Mouse (Mus musculus) heart, postnatal 36 days (tissue): ENCODE data around the gene Tspoap1. TPM values are rescaled to one million over a fixed set of nuclear protein-coding genes. Genes with fewer than 3 reads are reported as not detected.
A peak's percentile ranks its signal among the peaks of the same experiment; 100 is the strongest.

Experiments
- DNase-seq, 2 experiments: peaks; one replicate each; pipeline ENCODE4 v3.0.0; 2021 to 2022
- intact Hi-C: fragments of 180-260 bp; cut with DNase I; formaldehyde crosslinking; loops from one replicate; pipeline ENCODE4 v1.15.1; 2025
- microRNA-seq, 2 experiments: library from miRNA; unstranded; fragments of <30 nt; microRNA quantifications; one replicate each; pipeline ENCODE4 v1.2.0; 2021; ENCODE audit warnings: borderline number of aligned reads in 2 of 2
- total RNA-seq, 2 experiments: library from RNA; stranded (reverse); gene quantifications; 2 replicates each; pipeline ENCODE4 v1.2.3; 2021

The Tspoap1 gene
- total RNA-seq, 2 experiments from 2014 or later, result 0.08 TPM; not detected in 1

- intact Hi-C loops, result no loop called here
- DNase-seq, result no peak
Observed at GRCm38 (mm10) chr11:87802621-87803020, 42.3 kb downstream of the Tspoap1 start.

- intact Hi-C loops, result no loop called here
- peak in 1 of 2 experiments; percentile 13 for DNase-seq
Observed at GRCm38 (mm10) chr11:87805448-87805847, 45.1 kb downstream of the Tspoap1 start.

GRCm38 (mm10) chr11:87807433-87807832 is 47.1 kb downstream of the Tspoap1 start:
- intact Hi-C loops, result no loop called here
- no peak for DNase-seq

- no peak for DNase-seq
- intact Hi-C loops, result no loop called here
Observed at GRCm38 (mm10) chr11:87808236-87808635, 47.9 kb downstream of the Tspoap1 start.

- intact Hi-C loops, result no loop called here
- no peak for DNase-seq
Observed at GRCm38 (mm10) chr11:87811396-87811795, 51.1 kb downstream of the Tspoap1 start.

- DNase-seq, result no peak
- intact Hi-C loops, result no loop called here
Observed at GRCm38 (mm10) chr11:87814831-87815230, 54.5 kb downstream of the Tspoap1 start.

- DNase-seq, result peak; percentile 18 to 26
- intact Hi-C loops, result loop anchor here (1.0 kb wide), 1 partner anchor 155 kb away; the partner anchor contains the start of gene Rnf43
Observed at GRCm38 (mm10) chr11:87816707-87817442, 56.5 kb downstream of the Tspoap1 start.

GRCm38 (mm10) chr11:87817443-87817773 is 57.1 kb downstream of the Tspoap1 start:
- no peak for DNase-seq
- intact Hi-C loops, result loop anchor here (1.0 kb wide), 1 partner anchor 155 kb away; the partner anchor contains the start of gene Rnf43

- intact Hi-C loops, result no loop called here
- no peak for DNase-seq
Observed at GRCm38 (mm10) chr11:87821502-87821901, 61.2 kb downstream of the Tspoap1 start.

- no peak for DNase-seq
- intact Hi-C loops, result no loop called here
Observed at GRCm38 (mm10) chr11:87828239-87828900, 68.0 kb downstream of the Tspoap1 start, which contains the start of gene Lpo. Gene Lpo, minus strand, starts transcription at chr11:87828289.

Small RNA genes lying within 50 kb of the gene (microRNA-seq; reads per million reads assigned to microRNA genes)
- gene Mir142, result 0 reads per million in 2 experiments
- gene Mir142b, result 0 reads per million in 2 experiments

Other genes starting within 250 kb of the Tspoap1 start
- gene Gm11492, start 193.9 kb upstream of the Tspoap1 start, total RNA-seq, result not detected
- gene Sept4, start 191.6 kb upstream of the Tspoap1 start, total RNA-seq, result 10 to 100 TPM; 41.8 to 45.8 TPM
- gene Mtmr4, start 168.4 kb upstream of the Tspoap1 start, total RNA-seq, result 10 to 100 TPM; 18.8 to 27.1 TPM
- not detected for gene Hsf5, start 143.4 kb upstream of the Tspoap1 start, total RNA-seq
- gene Rnf43, start 97.8 kb upstream of the Tspoap1 start, total RNA-seq, result under 1 TPM; 0.24 to 0.47 TPM
- 10 to 100 TPM; 46.5 to 55.3 TPM for gene Supt4a, start 23.0 kb upstream of the Tspoap1 start, total RNA-seq
- gene Mpo, start 33.0 kb downstream of the Tspoap1 start, total RNA-seq, result not detected
- not detected for gene Lpo, start 67.7 kb downstream of the Tspoap1 start, total RNA-seq
- gene Mks1, start 92.7 kb downstream of the Tspoap1 start, total RNA-seq, result 1 to 10 TPM; 1.9 to 3.1 TPM
- gene Epx, start 115.0 kb downstream of the Tspoap1 start, total RNA-seq, result not detected
- gene Olfr462, start 131.7 kb downstream of the Tspoap1 start, total RNA-seq, result not detected
- not detected for gene Olfr463, start 136.8 kb downstream of the Tspoap1 start, total RNA-seq
- gene Olfr464, start 160.4 kb downstream of the Tspoap1 start, total RNA-seq, result not detected
- gene Dynll2, start 227.0 kb downstream of the Tspoap1 start, total RNA-seq, result 100 to 1,000 TPM; 340 to 392 TPM